In genomic region chr15:78082841-78083572, GRCm38 (mm10) we compare ENCODE assay signal across 18 mouse cellular contexts. TPM values are rescaled to one million over a fixed set of nuclear protein-coding genes. Genes with fewer than 3 reads are reported as not detected.
DNase-seq lines count a peak whose midpoint lies in the region; ATAC-seq lines count a peak whose summit lies in the region.
"Had no signal": no experiment of that assay in that cellular context is flagged by ENCODE, and none has a peak within 500 bp of the region (broad histone marks: within the 10 kb centered on the region; RNA-seq: fewer than 3 reads in every experiment).

No protein-coding gene starts in this region.

- ATAC-seq in embryonic facial prominence, embryonic 14.5 days (ENCODE audit: low read depth) = 0 out of 2 replicates have a peak, but pooled peaks have one; percentile 26
- no peak; the same call in 1 of the 2 replicates for ATAC-seq in hindbrain, embryonic 14.5 days (ENCODE audit: low FRiP score)
- ATAC-seq in forebrain, embryonic 13.5 days = no peak
- ATAC-seq: forebrain, embryonic 15.5 days had no signal

- H3K4me3 ChIP-seq in embryonic facial prominence, embryonic 14.5 days (ENCODE audit: low read depth, low read length) = no peak overlapping the region
- H3K4me3 ChIP-seq in embryonic facial prominence, embryonic 10.5 days = no peak overlapping the region
- H3K4me3 ChIP-seq in hindbrain, embryonic 14.5 days (replicated peaks; ENCODE audit: low read length) = no peak overlapping the region
- H3K4me3 ChIP-seq in forebrain, embryonic 13.5 days = no peak overlapping the region
- H3K4me3 ChIP-seq: forebrain, embryonic 15.5 days; myocyte had no signal

- H3K27ac ChIP-seq in embryonic facial prominence, embryonic 14.5 days (replicated peaks; ENCODE audit: low read depth, low read length) = no peak overlapping the region
- H3K27ac ChIP-seq in embryonic facial prominence, embryonic 10.5 days (replicated peaks) = no peak overlapping the region
- no peak overlapping the region for H3K27ac ChIP-seq in hindbrain, embryonic 14.5 days
- no peak overlapping the region for H3K27ac ChIP-seq in forebrain, embryonic 13.5 days
- H3K27ac ChIP-seq: forebrain, embryonic 15.5 days had no signal

- H3K9ac ChIP-seq in embryonic facial prominence, embryonic 14.5 days (ENCODE audit: low read depth, low read length) = no peak overlapping the region
- no peak overlapping the region for H3K9ac ChIP-seq in hindbrain, embryonic 14.5 days
- H3K9ac ChIP-seq in forebrain, embryonic 13.5 days = no peak overlapping the region
- H3K9ac ChIP-seq: forebrain, embryonic 15.5 days; lung, embryonic 14.5 days had no signal

- no peaks in the 10 kb centered on the region for H3K36me3 ChIP-seq in embryonic facial prominence, embryonic 14.5 days (ENCODE audit: control insufficient read depth, insufficient read depth, low read length)
- H3K36me3 ChIP-seq in embryonic facial prominence, embryonic 10.5 days (replicated peaks) = no peaks in the 10 kb centered on the region
- H3K36me3 ChIP-seq in hindbrain, embryonic 14.5 days (replicated peaks; ENCODE audit: control insufficient read depth, insufficient read depth) = no peaks in the 10 kb centered on the region
- no peaks in the 10 kb centered on the region for H3K36me3 ChIP-seq in forebrain, embryonic 13.5 days (ENCODE audit: poor library complexity, severe bottlenecking)
- H3K36me3 ChIP-seq: forebrain, embryonic 15.5 days had no signal

- DNase-seq in embryonic facial prominence, embryonic 14.5 days (ENCODE audit: low spot score) = peak; percentile 32
- no peak for DNase-seq in embryonic facial prominence, embryonic 10.5 days (ENCODE audit: low spot score)
- peak; percentile 65 for DNase-seq in brain, adult 2 months (ENCODE audit: low read depth, low spot score)
- peak; percentile 62 to 75 for DNase-seq in cerebellum, postnatal 25 days
- DNase-seq in hindbrain, embryonic 14.5 days (ENCODE audit: low spot score) = peak; percentile 36
- DNase-seq in heart, adult 18-20 months = no peak
- DNase-seq in T-cell, adult 2 months (ENCODE audit: low spot score) = no peak
- DNase-seq: adrenal gland, postnatal 10 days; gastrocnemius, postnatal 10 days; liver; lung, embryonic 14.5 days; spleen, adult 18-20 months had no signal

- H3K27me3 ChIP-seq in embryonic facial prominence, embryonic 14.5 days (replicated peaks; ENCODE audit: control insufficient read depth, insufficient read depth, low read length) = no peaks in the 10 kb centered on the region
- H3K27me3 ChIP-seq in embryonic facial prominence, embryonic 10.5 days (replicated peaks; ENCODE audit: low read depth, poor library complexity, severe bottlenecking) = no peaks in the 10 kb centered on the region
- no peaks in the 10 kb centered on the region for H3K27me3 ChIP-seq in hindbrain, embryonic 14.5 days (ENCODE audit: control insufficient read depth, insufficient read depth, low read length)
- no peaks in the 10 kb centered on the region for H3K27me3 ChIP-seq in forebrain, embryonic 13.5 days
- H3K27me3 ChIP-seq: forebrain, embryonic 15.5 days had no signal

- no peak overlapping the region for H3K4me2 ChIP-seq in embryonic facial prominence, embryonic 14.5 days (ENCODE audit: low read depth, low read length)
- no peak overlapping the region for H3K4me2 ChIP-seq in hindbrain, embryonic 14.5 days (replicated peaks)
- no peak overlapping the region for H3K4me2 ChIP-seq in forebrain, embryonic 13.5 days
- H3K4me2 ChIP-seq: forebrain, embryonic 15.5 days; lung, embryonic 14.5 days had no signal

- 69% methylated on average over 13 of the region's 13 CpGs for WGBS in embryonic facial prominence, embryonic 14.5 days
- 58% methylated on average over 13 of the region's 13 CpGs for WGBS in embryonic facial prominence, embryonic 10.5 days
- 33% methylated on average over 13 of the region's 13 CpGs for WGBS in hindbrain, embryonic 14.5 days
- 20% methylated on average over 13 of the region's 13 CpGs for WGBS in forebrain, embryonic 13.5 days

- no peaks in the 10 kb centered on the region for H3K9me3 ChIP-seq in embryonic facial prominence, embryonic 14.5 days (ENCODE audit: control insufficient read depth, low read length)
- no peaks in the 10 kb centered on the region for H3K9me3 ChIP-seq in embryonic facial prominence, embryonic 10.5 days
- H3K9me3 ChIP-seq in hindbrain, embryonic 14.5 days (ENCODE audit: control insufficient read depth, low read length) = no peaks in the 10 kb centered on the region
- H3K9me3 ChIP-seq in forebrain, embryonic 13.5 days (replicated peaks) = no peaks in the 10 kb centered on the region
- H3K9me3 ChIP-seq: forebrain, embryonic 15.5 days had no signal

- no peaks in the 10 kb centered on the region for H3K4me1 ChIP-seq in embryonic facial prominence, embryonic 14.5 days (ENCODE audit: control insufficient read depth, insufficient read depth, low read length)
- peaks cover 12% of the 10 kb centered on the region; the same call in 1 of the 2 replicates for H3K4me1 ChIP-seq in embryonic facial prominence, embryonic 10.5 days
- peaks cover 7% of the 10 kb centered on the region for H3K4me1 ChIP-seq in hindbrain, embryonic 14.5 days (replicated peaks; ENCODE audit: control insufficient read depth, insufficient read depth, low read length)
- peaks cover 27% of the 10 kb centered on the region for H3K4me1 ChIP-seq in forebrain, embryonic 13.5 days

RNA-seq across cellular contexts. Expression of gene Cacng2, which starts 36.8 kb away (rescaled TPM):
- 0.13 and 0.14 TPM in 2 replicates for polyA plus RNA-seq in embryonic facial prominence, embryonic 14.5 days (2014; fragmentation: Nextera tagmentation; extraction: Ambion mirVana)
- polyA plus RNA-seq in embryonic facial prominence, embryonic 10.5 days (2016; fragmentation: Nextera tagmentation; extraction: Ambion mirVana) = 0.06 and 0.11 TPM in 2 replicates
- polyA plus RNA-seq in hindbrain, embryonic 14.5 days (2014; fragmentation: Nextera tagmentation; extraction: Ambion mirVana) = 14.7 and 15.4 TPM in 2 replicates
- polyA plus RNA-seq in forebrain, embryonic 13.5 days (2015; fragmentation: Nextera tagmentation; extraction: Ambion mirVana) = 3.5 and 4.4 TPM in 2 replicates
- not detected for total RNA-seq in heart, adult 18-20 months (2021)
- polyA plus RNA-seq: heart, embryonic 14.5 days; kidney, embryonic 14.5 days; lung, embryonic 14.5 days; urinary bladder, adult 2 months had no signal

Comparison
In these comparisons a context has a peak if more than half of its experiments do, and no peak if none do; other contexts are left out.
1. DNase-seq: peak in embryonic facial prominence, embryonic 14.5 days (single experiment), brain, adult 2 months (single experiment), cerebellum, postnatal 25 days (2 of 2) and hindbrain, embryonic 14.5 days (single experiment); none in embryonic facial prominence, embryonic 10.5 days (single experiment), heart, adult 18-20 months (0 of 2) and T-cell, adult 2 months (single experiment).